Mouse (Mus musculus): Measurements from ENCODE around the gene Zfp354b. TPM values are rescaled to one million over a fixed set of nuclear protein-coding genes. Genes with fewer than 3 reads are reported as not detected.

The Zfp354b gene
- 2.2 and 3.2 TPM in 2 replicates for polyA plus RNA-seq (2012; ENCODE audit: insufficient read depth, insufficient read length, missing spikeins)

GRCm38 (mm10) chr11:50931451-50931866 lies at the start of gene Zfp354b:
Gene Zfp354b (minus strand): TSS chr11:50931633.
- peak within 1 kb of the TSS; percentile 40; the same call in 1 of the 2 replicates for H3K27ac ChIP-seq (replicated peaks; ENCODE audit: low read depth, low read length)
- peak within 1 kb of the TSS; percentile 93 for H3K4me3 ChIP-seq (ENCODE audit: insufficient read depth, low read depth, low read length)
- H3K4me1 ChIP-seq (ENCODE audit: control insufficient read depth, insufficient read depth, insufficient read length, low read length), result no peaks in the 10 kb centered on the region; the same call in 1 of the 2 replicates

GRCm38 (mm10) chr11:50977216-50977615 lies 45.8 kb upstream of the Zfp354b start:
- Histone ChIP-seq H3K27ac (replicated peaks; ENCODE audit: low read depth, low read length) (no peak overlapping the region), H3K4me1 (ENCODE audit: control insufficient read depth, insufficient read depth, insufficient read length, low read length) (no peaks in the 10 kb centered on the region), H3K4me3 (ENCODE audit: insufficient read depth, low read depth, low read length) (no peak overlapping the region)

- peaks cover 2% of the 10 kb centered on the region; the same call in 1 of the 2 replicates for H3K4me1 ChIP-seq (ENCODE audit: control insufficient read depth, insufficient read depth, insufficient read length, low read length)
- no peak within 1 kb of the TSS for H3K4me3 ChIP-seq (ENCODE audit: insufficient read depth, low read depth, low read length)
These were observed 34.8 kb upstream of the Zfp354b start, which contains the start of gene Olfr1378 for GRCm38 (mm10) chr11:50966230-50966629. Gene Olfr1378 (plus strand): TSS chr11:50966530.

GRCm38 (mm10) chr11:50964886-50965285 lies 33.5 kb upstream of the Zfp354b start:
- Histone ChIP-seq H3K4me1 (ENCODE audit: control insufficient read depth, insufficient read depth, insufficient read length, low read length) (peaks cover 2% of the 10 kb centered on the region; the same call in 1 of the 2 replicates), H3K27ac (replicated peaks; ENCODE audit: low read depth, low read length) (no peak overlapping the region), H3K4me3 (ENCODE audit: insufficient read depth, low read depth, low read length) (no peak overlapping the region)

More at GRCm38 (mm10) chr11:50966230-50966629, 34.8 kb upstream of the Zfp354b start, which contains the start of gene Olfr1378:
- H3K27ac ChIP-seq (replicated peaks; ENCODE audit: low read depth, low read length), result no peak within 1 kb of the TSS

- Histone ChIP-seq H3K4me3 (ENCODE audit: insufficient read depth, low read depth, low read length) (no peak within 1 kb of the TSS), H3K27ac (replicated peaks; ENCODE audit: low read depth, low read length) (no peak within 1 kb of the TSS), H3K4me1 (ENCODE audit: control insufficient read depth, insufficient read depth, insufficient read length, low read length) (no peaks in the 10 kb centered on the region)
These were observed 22.2 kb upstream of the Zfp354b start, which contains the start of gene Prop1 for GRCm38 (mm10) chr11:50953665-50954064. Gene Prop1 (minus strand): TSS chr11:50953765.

DNA sequence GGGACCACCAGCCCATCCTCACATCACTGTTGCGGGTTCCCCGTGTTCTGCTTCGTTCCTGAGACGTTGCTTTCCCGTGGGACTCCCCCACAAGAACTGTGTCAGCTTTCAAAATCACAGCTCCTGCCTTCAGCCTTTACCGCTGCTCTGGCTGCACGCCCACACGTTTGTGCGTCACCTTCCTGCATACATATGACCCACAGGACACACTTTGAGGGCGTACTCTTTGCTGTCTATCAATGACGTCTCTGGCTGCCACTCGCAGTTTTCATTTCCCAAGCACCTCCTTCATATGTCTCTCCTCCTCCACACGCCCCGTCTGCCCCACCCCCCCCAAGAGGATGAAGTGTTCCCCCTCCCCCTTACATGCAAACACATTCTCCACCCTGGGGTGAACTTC lies 20.9 kb upstream of the Zfp354b start:
- Histone ChIP-seq H3K27ac (replicated peaks; ENCODE audit: low read depth, low read length) (no peak overlapping the region), H3K4me1 (ENCODE audit: control insufficient read depth, insufficient read depth, insufficient read length, low read length) (no peaks in the 10 kb centered on the region), H3K4me3 (ENCODE audit: insufficient read depth, low read depth, low read length) (no peak overlapping the region)

DNA sequence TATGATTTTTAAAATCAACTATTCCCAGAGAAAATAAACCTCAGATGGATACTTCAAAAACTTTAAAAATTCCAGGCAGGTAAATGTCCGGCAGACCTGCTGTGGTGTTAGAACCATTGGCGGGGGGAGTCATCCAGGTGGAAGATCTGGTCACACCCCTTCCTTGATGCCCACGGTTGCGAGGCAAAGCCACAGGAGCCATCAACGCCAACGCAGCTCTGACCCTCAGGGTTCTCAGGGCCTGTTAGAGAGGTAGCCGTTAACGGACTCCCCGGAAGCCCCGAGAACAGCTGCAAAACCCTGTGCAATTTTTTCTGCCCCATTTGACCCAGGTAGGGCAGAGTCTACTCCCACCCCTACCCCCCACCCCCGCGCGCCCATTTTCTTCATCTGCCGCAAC lies 12.1 kb upstream of the Zfp354b start, which contains the start of gene 4933414I15Rik:
4933414I15Rik (minus strand) TSS at position 260 of the 400 bp plus-strand sequence.
- Histone ChIP-seq H3K4me3 (ENCODE audit: insufficient read depth, low read depth, low read length) (no peak within 1 kb of the TSS), H3K27ac (replicated peaks; ENCODE audit: low read depth, low read length) (no peak within 1 kb of the TSS), H3K4me1 (ENCODE audit: control insufficient read depth, insufficient read depth, insufficient read length, low read length) (no peaks in the 10 kb centered on the region)

- no peak overlapping the region for H3K27ac ChIP-seq (replicated peaks; ENCODE audit: low read depth, low read length)
- no peaks in the 10 kb centered on the region for H3K4me1 ChIP-seq (ENCODE audit: control insufficient read depth, insufficient read depth, insufficient read length, low read length)
- no peak overlapping the region for H3K4me3 ChIP-seq (ENCODE audit: insufficient read depth, low read depth, low read length)
These were observed 11.0 kb upstream of the Zfp354b start for GRCm38 (mm10) chr11:50942386-50942785.

- H3K27ac ChIP-seq (replicated peaks; ENCODE audit: low read depth, low read length), result no peak overlapping the region
- H3K4me3 ChIP-seq (ENCODE audit: insufficient read depth, low read depth, low read length), result no peak overlapping the region
- no peaks in the 10 kb centered on the region for H3K4me1 ChIP-seq (ENCODE audit: control insufficient read depth, insufficient read depth, insufficient read length, low read length)
These were observed 8.4 kb upstream of the Zfp354b start for GRCm38 (mm10) chr11:50939621-50940366.

DNA sequence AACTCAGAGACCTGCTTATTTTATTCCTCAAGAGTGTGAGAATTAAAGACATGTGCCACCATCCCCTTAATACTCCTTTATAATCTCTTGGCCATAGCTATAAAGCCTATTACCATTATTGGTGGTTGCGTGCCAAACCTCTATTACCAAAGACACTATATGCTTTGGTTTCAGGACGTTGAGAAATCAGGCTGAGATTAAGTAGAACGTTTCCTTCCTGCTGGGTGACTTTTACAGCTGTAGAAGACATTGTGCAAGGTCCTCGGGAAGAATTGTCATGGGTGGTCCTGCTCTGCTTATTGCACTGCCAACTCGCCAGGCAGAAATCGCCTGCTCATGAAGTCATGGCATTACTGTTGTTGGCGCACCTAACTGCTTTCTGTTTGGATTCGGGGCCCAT lies 7.0 kb upstream of the Zfp354b start:
- H3K4me1 ChIP-seq (ENCODE audit: control insufficient read depth, insufficient read depth, insufficient read length, low read length), result no peaks in the 10 kb centered on the region
- no peak overlapping the region for H3K4me3 ChIP-seq (ENCODE audit: insufficient read depth, low read depth, low read length)
- no peak overlapping the region for H3K27ac ChIP-seq (replicated peaks; ENCODE audit: low read depth, low read length)

- no peak overlapping the region for H3K27ac ChIP-seq (replicated peaks; ENCODE audit: low read depth, low read length)
- no peaks in the 10 kb centered on the region; the same call in 1 of the 2 replicates for H3K4me1 ChIP-seq (ENCODE audit: control insufficient read depth, insufficient read depth, insufficient read length, low read length)
- no peak overlapping the region for H3K4me3 ChIP-seq (ENCODE audit: insufficient read depth, low read depth, low read length)
These were observed 607 bp upstream of the Zfp354b start for GRCm38 (mm10) chr11:50932040-50932439.

DNA sequence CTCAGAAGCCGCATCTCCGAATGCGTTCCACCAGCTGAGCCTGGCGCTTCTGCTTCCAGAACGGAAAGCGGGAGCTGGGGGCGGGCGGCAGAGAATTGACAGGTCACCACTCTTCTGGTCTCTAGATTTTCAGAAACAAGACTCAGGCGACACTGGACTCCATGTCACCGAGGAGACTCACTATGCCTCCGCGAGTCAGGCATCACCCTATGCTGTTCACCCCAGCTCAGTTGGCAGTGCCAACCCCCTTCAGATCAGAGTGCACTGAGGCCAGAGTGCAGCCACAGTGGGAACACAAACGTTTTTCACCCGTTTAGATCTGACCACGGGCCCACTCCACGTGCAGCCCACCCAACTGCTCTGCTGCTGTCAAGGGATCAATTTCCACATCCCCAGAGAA lies 412 bp downstream of the Zfp354b start:
- Histone ChIP-seq H3K27ac (replicated peaks; ENCODE audit: low read depth, low read length) (peak overlapping the region; percentile 40; the same call in 1 of the 2 replicates), H3K4me3 (ENCODE audit: insufficient read depth, low read depth, low read length) (peak overlapping the region; percentile 93), H3K4me1 (ENCODE audit: control insufficient read depth, insufficient read depth, insufficient read length, low read length) (no peaks in the 10 kb centered on the region; the same call in 1 of the 2 replicates)

- H3K4me1 ChIP-seq (ENCODE audit: control insufficient read depth, insufficient read depth, insufficient read length, low read length), result no peaks in the 10 kb centered on the region; the same call in 1 of the 2 replicates
- H3K4me3 ChIP-seq (ENCODE audit: insufficient read depth, low read depth, low read length), result peak overlapping the region; percentile 93
- no peak overlapping the region for H3K27ac ChIP-seq (replicated peaks; ENCODE audit: low read depth, low read length)
These were observed 891 bp downstream of the Zfp354b start for GRCm38 (mm10) chr11:50930469-50931014.

- Histone ChIP-seq H3K27ac (replicated peaks; ENCODE audit: low read depth, low read length) (no peak within 1 kb of the TSS), H3K4me3 (ENCODE audit: insufficient read depth, low read depth, low read length) (peak within 1 kb of the TSS; percentile 79), H3K4me1 (ENCODE audit: control insufficient read depth, insufficient read depth, insufficient read length, low read length) (no peaks in the 10 kb centered on the region)
These were observed 15.6 kb downstream of the Zfp354b start, which contains the start of gene Zfp2 for GRCm38 (mm10) chr11:50915671-50916320. Gene Zfp2 (minus strand): TSS chr11:50916165.

DNA sequence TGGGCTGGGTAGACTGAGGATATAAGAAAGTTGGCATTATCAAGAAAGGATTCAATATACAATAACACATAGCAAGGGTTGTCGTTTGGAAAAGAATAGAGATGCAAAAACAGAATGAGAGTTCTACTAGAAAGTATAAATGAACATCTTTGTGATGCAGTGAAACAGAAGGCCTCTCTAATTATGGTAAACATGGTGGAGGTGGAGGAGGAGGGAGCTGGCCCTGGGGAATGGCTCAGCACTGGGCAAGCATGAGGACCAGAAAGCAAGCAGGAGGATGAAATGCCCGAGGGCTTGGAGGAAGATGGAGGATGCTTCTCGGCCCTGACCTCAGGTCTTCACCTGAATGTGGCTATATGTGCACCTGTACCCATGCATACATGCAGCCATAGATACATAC lies 17.0 kb downstream of the Zfp354b start:
- H3K27ac ChIP-seq (replicated peaks; ENCODE audit: low read depth, low read length), result no peak overlapping the region
- H3K4me3 ChIP-seq (ENCODE audit: insufficient read depth, low read depth, low read length), result no peak overlapping the region
- no peaks in the 10 kb centered on the region for H3K4me1 ChIP-seq (ENCODE audit: control insufficient read depth, insufficient read depth, insufficient read length, low read length)
